Mouse (Mus musculus): ENCODE data around the gene Srpk1.

Gene Srpk1

GRCm38 (mm10) chr17:28618124-28618523, 4.4 kb downstream of the Srpk1 start:
- in situ Hi-C loops (cut with MboI; ENCODE audit: low pct_unique_long_range_greater_than_20kb in 1 of 2, low sequenced_read_pairs in 2 of 2, unreplicated experiment in 1 of 2) = no loop called here

DNA sequence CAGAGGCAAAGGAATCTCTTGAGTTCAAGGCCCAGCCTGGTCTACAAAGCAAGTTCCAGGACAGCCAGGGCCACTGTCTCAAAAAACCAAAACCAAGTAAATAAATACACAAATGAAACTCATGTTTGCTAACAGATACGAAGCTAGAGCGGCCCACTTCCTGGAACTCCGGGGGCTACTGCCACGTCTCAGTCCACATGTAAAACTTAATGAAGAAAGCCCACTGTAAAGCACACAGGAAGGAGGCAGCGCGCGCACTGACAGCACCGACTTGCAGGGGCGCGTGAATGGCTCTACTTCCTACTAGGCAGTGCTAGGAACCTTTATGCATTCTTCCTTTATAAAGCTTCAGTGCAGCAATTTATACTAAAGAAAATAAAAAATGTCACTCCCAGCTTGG, 4.9 kb downstream of the Srpk1 start:
- in situ Hi-C loops (cut with MboI; ENCODE audit: low pct_unique_long_range_greater_than_20kb in 1 of 2, low sequenced_read_pairs in 2 of 2, unreplicated experiment in 1 of 2) = no loop called here

GRCm38 (mm10) chr17:28615332-28615731, 7.2 kb downstream of the Srpk1 start:
- in situ Hi-C loops (cut with MboI; ENCODE audit: low pct_unique_long_range_greater_than_20kb in 1 of 2, low sequenced_read_pairs in 2 of 2, unreplicated experiment in 1 of 2) = no loop called here

DNA sequence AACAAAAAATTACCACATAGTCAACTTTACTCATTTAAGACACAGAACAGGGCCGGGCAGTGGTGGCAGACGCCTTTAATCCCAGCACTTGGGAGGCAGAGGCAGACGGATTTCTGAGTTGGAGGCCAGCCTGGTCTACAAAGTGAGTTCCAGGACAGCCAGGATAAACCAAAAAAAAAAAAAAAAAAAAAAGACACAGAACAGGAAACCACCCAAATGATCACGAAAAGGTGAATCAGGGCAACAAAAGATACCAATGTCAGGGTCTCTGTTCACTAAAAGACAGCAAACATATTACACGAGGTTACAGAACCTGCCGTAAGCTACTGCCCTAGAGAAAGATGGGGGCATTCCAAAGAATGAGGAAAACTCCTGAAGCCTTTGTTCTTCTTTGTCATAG, 9.4 kb downstream of the Srpk1 start:
- in situ Hi-C loops (cut with MboI; ENCODE audit: low pct_unique_long_range_greater_than_20kb in 1 of 2, low sequenced_read_pairs in 2 of 2, unreplicated experiment in 1 of 2) = no loop called here

GRCm38 (mm10) chr17:28612603-28613002, 9.9 kb downstream of the Srpk1 start:
- in situ Hi-C loops (cut with MboI; ENCODE audit: low pct_unique_long_range_greater_than_20kb in 1 of 2, low sequenced_read_pairs in 2 of 2, unreplicated experiment in 1 of 2) = no loop called here

DNA sequence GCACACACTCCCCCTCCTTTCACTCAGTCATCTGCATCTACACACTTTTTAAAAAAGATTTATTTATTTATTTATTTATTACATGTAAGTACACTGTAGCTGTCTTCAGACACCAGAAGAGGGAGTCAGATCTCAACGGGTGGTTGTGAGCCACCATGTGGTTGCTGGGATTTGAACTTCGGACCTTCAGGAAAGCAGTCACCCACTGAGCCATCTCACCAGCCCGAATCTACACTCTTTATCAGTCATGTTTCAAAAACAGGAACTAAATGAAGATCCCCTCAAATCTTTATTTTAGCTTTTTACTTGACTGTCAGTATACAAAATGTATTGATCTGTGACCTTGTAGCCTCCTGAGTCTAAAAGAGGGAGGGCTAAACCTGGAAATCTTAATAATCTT, 13.0 kb downstream of the Srpk1 start:
- in situ Hi-C loops (cut with MboI; ENCODE audit: low pct_unique_long_range_greater_than_20kb in 1 of 2, low sequenced_read_pairs in 2 of 2, unreplicated experiment in 1 of 2) = no loop called here

GRCm38 (mm10) chr17:28601557-28602250, 20.8 kb downstream of the Srpk1 start:
- in situ Hi-C loops (cut with MboI; ENCODE audit: low pct_unique_long_range_greater_than_20kb in 1 of 2, low sequenced_read_pairs in 2 of 2, unreplicated experiment in 1 of 2) = no loop called here

- in situ Hi-C loops (cut with MboI; ENCODE audit: low pct_unique_long_range_greater_than_20kb in 1 of 2, low sequenced_read_pairs in 2 of 2, unreplicated experiment in 1 of 2) = no loop called here
Observed at GRCm38 (mm10) chr17:28600780-28601179, 21.7 kb downstream of the Srpk1 start.

GRCm38 (mm10) chr17:28593965-28594364, 28.5 kb downstream of the Srpk1 start:
- in situ Hi-C loops (cut with MboI; ENCODE audit: low pct_unique_long_range_greater_than_20kb in 1 of 2, low sequenced_read_pairs in 2 of 2, unreplicated experiment in 1 of 2) = no loop called here

- in situ Hi-C loops (cut with MboI; ENCODE audit: low pct_unique_long_range_greater_than_20kb in 1 of 2, low sequenced_read_pairs in 2 of 2, unreplicated experiment in 1 of 2) = no loop called here
Observed at GRCm38 (mm10) chr17:28592998-28593397, 29.5 kb downstream of the Srpk1 start.

GRCm38 (mm10) chr17:28591476-28591875, 31.0 kb downstream of the Srpk1 start:
- in situ Hi-C loops (cut with MboI; ENCODE audit: low pct_unique_long_range_greater_than_20kb in 1 of 2, low sequenced_read_pairs in 2 of 2, unreplicated experiment in 1 of 2) = no loop called here

DNA sequence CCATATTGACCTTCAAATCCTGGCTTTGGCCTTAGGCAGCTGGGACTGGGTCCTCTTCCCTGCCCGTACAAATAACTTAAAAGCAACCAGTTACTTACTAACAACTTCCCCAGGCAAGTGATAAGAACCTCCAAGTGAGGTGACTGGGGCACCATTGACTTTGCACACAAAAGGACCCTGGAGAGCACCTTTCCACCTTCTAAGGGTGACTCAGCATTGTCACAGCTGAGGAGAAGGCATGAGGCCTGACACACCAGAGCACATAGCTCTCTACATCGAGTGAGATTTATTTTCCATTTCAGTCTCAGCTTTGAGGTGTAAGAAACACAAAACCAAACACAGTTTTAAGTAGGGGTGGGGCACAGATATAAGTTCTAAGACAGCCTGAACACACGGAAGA, 31.9 kb downstream of the Srpk1 start:
- in situ Hi-C loops (cut with MboI; ENCODE audit: low pct_unique_long_range_greater_than_20kb in 1 of 2, low sequenced_read_pairs in 2 of 2, unreplicated experiment in 1 of 2) = no loop called here

- in situ Hi-C loops (cut with MboI; ENCODE audit: low pct_unique_long_range_greater_than_20kb in 1 of 2, low sequenced_read_pairs in 2 of 2, unreplicated experiment in 1 of 2) = no loop called here
Observed at GRCm38 (mm10) chr17:28588591-28588990, 33.9 kb downstream of the Srpk1 start.

DNA sequence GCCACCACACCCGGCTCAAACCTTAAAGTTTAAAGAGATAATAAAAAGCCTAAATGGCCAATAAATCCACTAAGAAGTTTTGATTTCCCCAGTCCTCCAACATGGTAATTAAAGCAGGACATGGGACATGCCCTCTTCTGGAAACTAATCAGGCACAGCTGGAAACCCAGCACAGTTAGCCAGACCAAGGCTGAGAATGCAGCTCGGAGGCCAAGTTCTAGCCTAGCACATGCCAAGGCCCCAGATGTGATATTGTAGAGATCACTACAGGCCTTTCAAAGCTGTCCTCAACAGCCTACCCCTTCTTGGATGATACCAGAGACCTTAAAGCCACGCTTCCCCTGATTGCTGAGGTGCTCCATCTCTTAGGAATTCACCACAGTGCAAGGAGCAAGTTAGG, 36.0 kb downstream of the Srpk1 start:
- in situ Hi-C loops (cut with MboI; ENCODE audit: low pct_unique_long_range_greater_than_20kb in 1 of 2, low sequenced_read_pairs in 2 of 2, unreplicated experiment in 1 of 2) = no loop called here

- in situ Hi-C loops (cut with MboI; ENCODE audit: low pct_unique_long_range_greater_than_20kb in 1 of 2, low sequenced_read_pairs in 2 of 2, unreplicated experiment in 1 of 2) = no loop called here
Observed at GRCm38 (mm10) chr17:28581056-28581455, 41.5 kb downstream of the Srpk1 start.

GRCm38 (mm10) chr17:28580396-28580795, 42.1 kb downstream of the Srpk1 start:
- in situ Hi-C loops (cut with MboI; ENCODE audit: low pct_unique_long_range_greater_than_20kb in 1 of 2, low sequenced_read_pairs in 2 of 2, unreplicated experiment in 1 of 2) = no loop called here

DNA sequence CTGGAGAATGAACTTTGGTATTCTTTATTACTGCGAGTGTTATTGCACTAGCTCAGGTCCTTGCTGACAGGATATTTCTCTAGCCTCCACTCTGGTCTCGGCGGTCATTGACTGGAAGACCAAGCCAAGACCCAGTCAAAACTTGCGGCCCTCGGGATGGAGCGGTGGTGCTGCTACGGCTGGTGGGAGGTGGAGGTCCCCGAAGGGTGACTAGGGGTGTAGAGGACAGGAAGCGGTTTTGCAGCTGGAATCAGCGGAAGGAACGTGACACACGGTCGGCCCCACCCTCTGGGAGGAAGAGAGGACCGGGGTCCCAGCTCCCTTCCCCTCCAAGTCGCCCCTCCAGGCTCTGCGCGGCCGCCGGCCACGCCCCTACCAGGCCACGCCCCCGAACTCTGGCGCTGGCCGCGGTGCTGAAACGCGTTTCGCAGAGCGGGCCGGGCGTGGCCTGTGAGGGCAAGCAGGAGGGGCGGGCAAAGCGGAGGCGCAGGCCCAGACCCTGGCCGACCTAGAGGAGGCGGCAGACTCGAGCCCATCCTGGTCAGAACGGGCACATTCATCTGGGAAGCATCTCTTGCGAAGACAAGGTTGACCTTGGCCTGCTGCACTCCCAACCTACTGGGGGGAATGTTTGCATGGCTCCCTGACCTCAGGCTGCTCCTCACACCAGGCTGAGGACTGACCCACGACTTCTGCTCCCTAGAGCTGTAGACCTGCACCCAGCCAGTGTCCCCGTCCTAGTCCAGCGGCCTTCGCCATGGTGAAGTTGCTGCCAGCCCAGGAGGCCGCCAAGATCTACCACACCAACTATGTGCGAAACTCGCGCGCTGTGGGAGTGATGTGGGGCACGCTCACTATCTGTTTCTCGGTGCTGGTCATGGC, 47.0 kb downstream of the Srpk1 start, which contains the start of gene Lhfpl5:
Gene Lhfpl5 (plus strand): TSS at position 398 of the 882 bp plus-strand sequence.
- in situ Hi-C loops (cut with MboI; ENCODE audit: low pct_unique_long_range_greater_than_20kb in 1 of 2, low sequenced_read_pairs in 2 of 2, unreplicated experiment in 1 of 2) = no loop called here

GRCm38 (mm10) chr17:28572941-28573340, 49.6 kb downstream of the Srpk1 start:
- in situ Hi-C loops (cut with MboI; ENCODE audit: low pct_unique_long_range_greater_than_20kb in 1 of 2, low sequenced_read_pairs in 2 of 2, unreplicated experiment in 1 of 2) = no loop called here

DNA sequence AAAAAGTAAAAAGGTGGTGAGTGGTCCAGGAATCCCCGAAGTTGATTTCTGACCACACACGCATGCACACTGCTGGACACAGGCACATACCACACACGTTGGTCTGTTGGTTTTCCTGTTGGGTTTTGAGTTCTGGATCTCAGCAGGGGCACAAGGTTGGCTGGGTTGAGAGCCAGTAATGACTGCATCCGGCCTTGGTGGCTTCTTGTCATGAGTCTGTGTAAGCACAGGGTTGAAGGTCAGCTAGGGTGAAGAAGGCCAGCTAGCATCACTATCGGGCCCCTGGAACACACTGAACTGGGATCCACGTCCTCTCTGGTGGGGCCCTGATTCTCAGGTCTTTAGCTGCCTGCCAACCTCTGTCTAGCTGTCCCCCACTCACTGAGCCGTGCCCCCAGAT, 50.0 kb downstream of the Srpk1 start:
- in situ Hi-C loops (cut with MboI; ENCODE audit: low pct_unique_long_range_greater_than_20kb in 1 of 2, low sequenced_read_pairs in 2 of 2, unreplicated experiment in 1 of 2) = no loop called here

DNA sequence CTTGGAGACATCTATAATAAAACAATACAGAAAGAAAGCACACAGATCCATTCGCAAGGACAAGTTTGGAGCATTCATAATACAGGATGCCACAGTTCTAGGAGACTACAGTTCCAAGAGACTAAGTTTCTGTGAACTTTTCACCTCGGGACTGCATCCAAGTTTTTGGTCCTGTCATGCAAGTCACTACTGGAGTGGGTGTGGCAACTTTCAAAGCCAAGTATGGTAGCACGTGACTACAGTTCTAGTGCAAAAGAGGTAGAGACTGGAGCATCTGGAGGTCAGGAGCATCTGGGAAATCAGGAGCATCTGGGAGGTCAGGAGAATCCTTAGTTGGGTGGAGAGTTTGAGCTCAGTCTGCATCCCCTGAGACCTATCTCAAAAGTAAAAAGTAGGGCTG, 50.6 kb downstream of the Srpk1 start:
- in situ Hi-C loops (cut with MboI; ENCODE audit: low pct_unique_long_range_greater_than_20kb in 1 of 2, low sequenced_read_pairs in 2 of 2, unreplicated experiment in 1 of 2) = no loop called here
